Comparison of ENCODE assay signal across 19 mouse cellular contexts in genomic region chr1:46844281-46844680, GRCm38 (mm10).
"Had no signal": no experiment of that assay in that cellular context is flagged by ENCODE, and none has a peak within 500 bp of the region (broad histone marks: within the 10 kb centered on the region; RNA-seq: fewer than 3 reads in every experiment).

No protein-coding gene starts in this region.

- H3K9me3 ChIP-seq: intestine, embryonic 15.5 days; limb, embryonic 10.5 days; limb, embryonic 13.5 days; liver, embryonic 13.5 days; midbrain, embryonic 12.5 days; midbrain, embryonic 15.5 days; neural tube, embryonic 12.5 days; neural tube, embryonic 15.5 days had no signal

- H3K4me1 ChIP-seq: intestine, embryonic 15.5 days; limb, embryonic 10.5 days; limb, embryonic 13.5 days; liver, embryonic 13.5 days; neural tube, embryonic 12.5 days had no signal

- H3K36me3 ChIP-seq: intestine, embryonic 15.5 days; limb, embryonic 10.5 days; limb, embryonic 13.5 days; liver, embryonic 13.5 days; midbrain, embryonic 12.5 days; midbrain, embryonic 15.5 days; neural tube, embryonic 12.5 days; neural tube, embryonic 15.5 days had no signal

- H3K27me3 ChIP-seq: intestine, embryonic 15.5 days; limb, embryonic 13.5 days; liver, embryonic 13.5 days; midbrain, embryonic 12.5 days; midbrain, embryonic 15.5 days; neural tube, embryonic 12.5 days; neural tube, embryonic 15.5 days had no signal

- H3K4me2 ChIP-seq: intestine, embryonic 15.5 days; limb, embryonic 13.5 days; liver, embryonic 13.5 days; lung, embryonic 14.5 days; midbrain, embryonic 12.5 days; midbrain, embryonic 15.5 days; neural tube, embryonic 12.5 days; neural tube, embryonic 15.5 days had no signal

- H3K9ac ChIP-seq: intestine, embryonic 15.5 days; limb, embryonic 13.5 days; liver, embryonic 13.5 days; lung, embryonic 14.5 days; midbrain, embryonic 12.5 days; midbrain, embryonic 15.5 days; neural tube, embryonic 12.5 days; neural tube, embryonic 15.5 days had no signal

- H3K4me3 ChIP-seq: intestine, embryonic 15.5 days; layer of hippocampus, adult 2 months; limb, embryonic 10.5 days; limb, embryonic 13.5 days; liver, embryonic 13.5 days; midbrain, embryonic 12.5 days; midbrain, embryonic 15.5 days; neural tube, embryonic 12.5 days; neural tube, embryonic 15.5 days had no signal

- H3K27ac ChIP-seq: intestine, embryonic 15.5 days; layer of hippocampus, adult 2 months; limb, embryonic 10.5 days; limb, embryonic 13.5 days; liver, embryonic 13.5 days; macrophage; midbrain, embryonic 12.5 days; midbrain, embryonic 15.5 days; neural tube, embryonic 12.5 days had no signal

- ATAC-seq: intestine, embryonic 15.5 days; lung, postnatal 0 days; midbrain, embryonic 15.5 days had no signal

- DNase-seq: kidney, adult 18-20 months; kidney, postnatal 14 days; layer of hippocampus, adult 9-11 months; liver; liver, embryonic 13.5 days; lung, embryonic 14.5 days; thymus, adult 18-20 months; thymus, postnatal 14 days; thymus, postnatal 4 days had no signal
